Mouse (Mus musculus) right cerebral cortex, postnatal 4 days (tissue): ENCODE results near the gene Ogg1.

Experiments used
- DNase-seq: peaks from one replicate; pipeline ENCODE4 v3.0.0-alpha.2; 2022

Gene Ogg1

GRCm38 (mm10) chr6:113377172-113377495 lies 50.4 kb downstream of the Ogg1 start:
- DNase-seq, result no peak

GRCm38 (mm10) chr6:113377496-113378385 lies 51.0 kb downstream of the Ogg1 start, which contains the start of the genes Tada3 and Arpc4:
TSS of gene Tada3 (minus strand) at chr6:113377883.
TSS of gene Arpc4 (plus strand) at chr6:113378115.
- DNase-seq, result peak; percentile 89

GRCm38 (mm10) chr6:113379246-113379645 lies 52.5 kb downstream of the Ogg1 start:
- DNase-seq, result no peak

GRCm38 (mm10) chr6:113380480-113380879 lies 53.7 kb downstream of the Ogg1 start:
- no peak for DNase-seq

- no peak for DNase-seq
Measured at GRCm38 (mm10) chr6:113384351-113384927, 57.7 kb downstream of the Ogg1 start.
